Mouse (Mus musculus): ENCODE data around the gene Cckbr. TPM values are rescaled to one million over a fixed set of nuclear protein-coding genes. Genes with fewer than 3 reads are reported as not detected.

The Cckbr gene
- total RNA-seq (2021), result not detected
- long read RNA-seq, experiment 1, result 0 reads
- long read RNA-seq, experiment 2, result 0 reads

DNA sequence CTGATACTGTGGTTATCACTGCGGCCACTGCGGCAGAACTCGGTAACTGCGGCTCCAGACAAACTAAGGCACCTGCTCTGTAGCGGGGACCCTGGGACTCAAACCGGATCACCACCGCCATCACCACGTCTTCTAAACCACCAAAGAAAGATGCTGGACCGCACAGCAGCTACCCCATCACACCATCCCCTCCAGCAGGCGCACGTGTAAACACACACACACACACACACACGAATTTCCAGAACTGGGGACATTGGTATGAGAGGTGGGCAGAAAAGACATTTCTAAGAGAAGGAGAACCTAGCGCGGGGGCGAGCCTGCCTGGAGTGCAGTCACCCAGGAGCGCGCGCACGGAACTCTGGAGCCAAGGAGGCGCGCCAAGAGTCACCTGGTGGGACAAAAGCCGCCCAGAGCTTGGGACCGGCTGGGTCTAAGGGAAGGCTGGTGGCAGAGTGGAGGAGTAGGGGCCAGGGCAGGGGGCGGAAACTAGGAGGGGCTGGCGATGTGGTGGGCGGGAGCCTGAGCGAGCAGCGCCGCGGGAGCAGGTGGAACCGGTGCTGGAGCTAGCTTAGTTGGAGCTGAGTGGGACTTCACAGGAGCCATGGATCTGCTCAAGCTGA lies at the start of gene Cckbr:
Gene Cckbr, plus strand, starts transcription at position 308 of the 620 bp plus-strand sequence.
- no peak for DNase-seq (ENCODE audit: low spot score)

DNA sequence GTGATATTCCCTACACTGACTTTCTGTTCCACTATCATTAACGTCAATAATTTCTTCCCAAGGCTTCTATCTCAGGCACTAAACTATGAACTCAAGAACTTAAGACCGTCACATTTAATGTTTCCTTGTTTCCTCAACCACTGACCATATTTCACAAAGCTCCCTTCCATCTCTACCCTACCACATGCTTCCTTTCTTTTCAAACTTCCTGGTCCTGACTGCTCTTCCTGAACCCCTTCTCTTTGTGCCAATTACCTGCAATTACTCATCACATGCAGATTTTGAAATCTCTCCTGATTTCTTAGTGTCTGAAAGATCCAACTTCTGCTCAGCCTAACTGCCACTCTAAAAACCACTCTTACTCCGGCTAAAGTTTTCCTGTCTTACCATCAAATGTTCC lies 45.2 kb upstream of the Cckbr start:
- no peak for DNase-seq (ENCODE audit: low spot score)

GRCm38 (mm10) chr7:105387696-105388095 lies 37.8 kb upstream of the Cckbr start:
- no peak for DNase-seq (ENCODE audit: low spot score)

DNA sequence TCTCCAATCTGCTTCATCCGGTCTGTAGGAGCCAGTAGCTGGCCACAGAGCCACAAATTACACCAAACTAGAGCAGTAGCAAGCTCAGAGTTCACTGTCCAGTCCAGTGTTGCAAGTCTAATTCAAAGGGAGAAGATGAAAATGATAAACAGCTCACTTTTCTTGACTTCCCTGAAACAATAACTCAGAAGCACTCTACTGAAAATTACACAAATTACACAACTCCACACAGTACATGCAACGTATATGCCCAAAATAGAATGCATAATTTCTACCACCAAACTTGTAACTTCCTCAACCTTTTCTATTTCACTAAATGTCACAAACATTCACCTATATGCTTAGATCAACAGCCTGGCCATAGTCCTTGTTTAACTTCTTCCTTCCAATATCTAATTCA lies 35.3 kb upstream of the Cckbr start:
- DNase-seq (ENCODE audit: low spot score), result no peak

DNA sequence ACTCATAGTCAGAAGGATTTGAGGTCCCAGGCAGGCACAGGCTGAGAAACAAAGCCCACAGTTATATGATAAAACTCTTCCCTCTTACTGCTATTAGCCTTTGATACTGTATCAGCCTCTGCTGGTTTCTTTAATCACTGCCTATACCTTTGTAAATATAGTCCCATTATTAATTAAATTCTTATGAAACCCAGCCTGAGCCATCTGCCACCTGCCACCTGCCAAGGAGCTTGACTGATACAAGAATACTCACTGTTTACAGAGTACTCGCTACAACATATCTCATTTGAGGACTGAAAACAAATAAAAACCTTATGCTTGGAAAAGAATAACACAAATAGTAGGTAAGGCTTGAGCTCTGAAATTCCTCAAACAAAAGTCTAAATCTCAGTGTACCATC lies 30.9 kb upstream of the Cckbr start:
- DNase-seq (ENCODE audit: low spot score), result no peak

DNA sequence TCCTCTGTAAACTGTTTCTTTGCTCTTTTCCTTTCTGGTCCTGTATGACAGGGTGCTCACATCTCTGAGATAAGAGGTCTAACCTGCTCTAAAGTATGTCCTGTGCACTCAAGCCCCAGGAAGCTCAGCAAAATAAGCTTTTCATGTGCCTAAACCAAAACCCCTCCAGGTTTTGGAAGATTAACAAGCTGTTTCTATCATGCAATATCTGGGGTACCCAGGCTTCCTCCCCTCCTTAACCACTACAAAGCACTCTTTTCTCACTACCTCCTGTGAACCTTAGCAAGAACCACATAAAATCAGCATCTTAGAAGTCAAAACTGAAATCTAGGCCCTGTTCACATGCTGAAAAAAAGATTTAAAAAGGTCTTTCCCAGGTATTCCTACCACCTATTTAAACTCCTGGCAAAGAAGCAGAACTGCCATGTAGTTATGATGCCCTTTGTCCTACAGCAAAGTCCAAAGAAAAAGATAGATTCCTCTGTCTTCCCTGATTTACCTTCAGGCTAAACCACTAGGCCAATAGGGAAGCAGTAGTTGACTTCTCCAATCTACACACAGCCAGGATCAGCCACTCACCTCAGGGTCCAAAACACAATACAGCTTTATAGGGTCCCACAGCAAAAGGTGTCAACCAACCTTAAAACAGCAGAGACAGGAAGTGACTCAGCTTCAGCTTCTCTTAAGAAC lies 30.3 kb upstream of the Cckbr start:
- DNase-seq (ENCODE audit: low spot score), result no peak

DNA sequence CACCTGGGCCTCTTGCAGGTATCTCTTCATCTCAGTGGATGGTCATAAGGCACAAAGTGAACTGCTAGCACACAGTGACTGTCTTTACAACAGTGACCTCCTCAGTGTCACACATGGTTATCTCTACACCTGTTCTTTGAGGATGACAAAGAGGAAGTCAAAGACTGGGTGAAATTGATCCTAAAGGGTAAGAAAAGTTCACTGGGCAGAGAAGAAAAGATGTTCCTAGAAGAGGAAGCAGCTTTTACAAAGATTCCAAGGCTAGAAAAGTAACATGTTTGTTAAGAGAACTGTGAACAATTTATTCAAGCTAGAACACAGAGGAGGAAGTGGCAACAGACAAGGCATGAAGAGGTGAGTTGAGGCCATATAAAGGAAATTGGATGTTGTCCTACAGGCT lies 29.4 kb upstream of the Cckbr start:
- no peak for DNase-seq (ENCODE audit: low spot score)

DNA sequence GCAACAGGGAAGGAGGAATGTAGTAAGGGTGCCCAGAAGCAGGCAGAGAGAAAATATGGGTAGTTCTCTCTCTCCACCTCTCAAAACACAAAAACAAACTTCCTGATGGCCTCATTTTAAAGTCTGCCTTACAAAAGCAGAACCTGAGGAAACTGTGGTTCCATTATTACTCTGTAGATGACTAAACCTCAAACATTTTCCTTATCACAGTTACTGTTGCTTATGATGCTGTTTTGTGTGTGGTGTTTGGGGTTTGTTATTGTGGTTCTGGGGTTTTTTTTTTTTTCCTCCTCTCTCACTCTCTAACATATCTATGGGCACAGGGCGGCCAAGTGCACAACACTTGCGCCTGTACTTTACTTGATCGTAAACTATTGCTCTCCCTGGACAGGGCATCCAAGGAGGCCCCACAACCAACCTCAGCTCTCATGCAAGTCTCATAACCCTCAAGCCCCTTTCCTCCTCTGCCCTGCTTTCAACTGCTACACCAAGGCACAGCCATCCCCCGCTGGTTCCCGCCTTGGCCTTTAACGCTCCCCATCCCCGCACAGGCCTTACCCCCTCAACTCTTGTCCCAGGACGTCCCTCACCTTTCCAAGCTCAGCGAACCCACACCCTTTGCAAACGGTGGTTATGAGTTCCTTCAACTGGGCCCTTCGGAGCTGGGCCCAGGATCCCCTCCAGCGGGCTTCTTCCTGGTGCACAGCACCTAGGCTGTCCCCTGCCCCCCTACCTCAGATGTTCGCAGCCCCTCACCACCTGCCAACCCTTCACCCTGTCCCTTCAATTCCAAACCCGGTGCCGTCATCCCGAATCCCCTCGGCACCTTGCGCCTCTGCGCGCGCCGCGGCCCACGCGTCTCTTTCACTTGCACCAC lies 26.2 kb upstream of the Cckbr start:
- DNase-seq (ENCODE audit: low spot score), result no peak

GRCm38 (mm10) chr7:105399935-105400624 lies 25.5 kb upstream of the Cckbr start, which contains the start of gene Fam160a2:
Fam160a2 (minus strand) TSS chr7:105400054.
- peak; percentile 100 for DNase-seq (ENCODE audit: low spot score)

DNA sequence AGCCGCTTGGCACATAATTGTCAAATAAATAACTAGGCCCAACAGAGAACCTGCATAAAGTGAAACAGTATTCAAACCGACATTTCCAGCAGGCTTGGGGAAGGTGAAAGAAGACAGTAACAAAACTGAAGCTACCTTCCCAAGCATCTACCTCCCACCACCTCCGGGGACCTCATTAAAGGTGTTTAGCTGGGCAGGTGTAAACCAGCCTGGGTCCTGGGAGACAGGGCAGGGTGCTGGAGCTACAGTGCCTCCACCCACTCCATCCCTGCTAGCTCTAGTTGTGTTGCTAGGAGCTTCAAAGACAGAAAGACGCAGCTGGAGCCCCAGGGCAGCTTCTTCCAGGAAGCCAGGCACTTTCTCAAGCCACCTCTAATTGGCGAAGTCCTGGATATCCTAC lies 21.3 kb upstream of the Cckbr start, which contains the start of gene Cnga4:
Gene Cnga4, plus strand, starts transcription at position 301 of the 400 bp plus-strand sequence.
- DNase-seq (ENCODE audit: low spot score), result no peak

DNA sequence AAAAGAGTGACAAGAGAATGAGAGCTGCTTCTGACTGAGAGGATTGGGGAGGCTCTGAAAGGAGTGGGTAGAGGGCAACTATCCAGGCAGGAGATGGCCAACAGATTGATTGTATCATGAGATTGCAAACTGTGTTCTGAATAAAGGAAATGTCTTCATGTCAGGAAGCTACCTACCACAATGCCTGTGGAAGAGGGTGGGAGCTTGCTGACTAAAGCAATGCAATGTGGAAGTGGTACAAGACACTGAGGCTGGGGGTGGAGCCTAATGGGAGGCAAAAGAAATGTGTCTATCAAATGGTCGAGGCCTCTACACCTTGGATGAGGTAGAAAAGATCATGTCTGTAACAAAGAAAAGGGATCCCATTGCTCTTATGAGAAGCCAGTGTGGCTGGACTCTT lies 19.2 kb upstream of the Cckbr start:
- no peak for DNase-seq (ENCODE audit: low spot score)

DNA sequence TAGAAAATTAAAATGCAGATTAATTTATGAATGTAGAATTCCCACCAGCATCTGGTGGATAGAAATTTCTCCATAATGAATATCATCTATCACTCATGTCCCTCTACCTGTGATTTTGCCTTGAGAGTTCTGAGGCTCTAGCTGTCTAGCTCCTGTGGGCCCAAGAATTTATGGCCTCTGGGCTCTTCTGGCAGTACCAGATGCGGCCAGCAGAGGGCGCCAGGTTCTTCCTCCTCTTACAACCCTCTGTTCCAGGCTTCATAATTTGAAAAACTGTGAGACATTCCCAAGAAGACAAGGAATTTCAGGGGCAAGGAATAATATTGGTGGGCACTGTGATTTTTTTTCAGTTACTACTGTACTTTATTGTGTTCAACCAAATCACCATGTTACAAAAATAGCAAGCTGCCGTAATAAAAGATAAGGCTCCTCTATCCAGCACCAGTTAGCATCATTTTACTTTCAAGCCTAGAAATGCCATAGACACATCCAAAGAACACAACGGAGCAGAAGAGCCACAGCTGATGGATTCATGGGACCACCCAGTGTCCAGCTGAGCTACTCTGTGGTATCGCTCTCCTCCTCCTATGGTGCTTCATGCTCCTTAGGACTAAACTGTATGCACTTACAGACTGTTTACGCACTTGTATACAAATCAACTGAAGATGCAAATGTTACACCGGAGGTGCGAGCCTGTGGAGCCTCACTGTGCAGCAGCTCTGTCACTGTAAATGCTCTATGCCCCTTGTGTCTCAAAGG lies 13.5 kb upstream of the Cckbr start:
- DNase-seq (ENCODE audit: low spot score), result peak; percentile 69

GRCm38 (mm10) chr7:105414385-105414784 lies 11.1 kb upstream of the Cckbr start:
- DNase-seq (ENCODE audit: low spot score), result no peak

DNA sequence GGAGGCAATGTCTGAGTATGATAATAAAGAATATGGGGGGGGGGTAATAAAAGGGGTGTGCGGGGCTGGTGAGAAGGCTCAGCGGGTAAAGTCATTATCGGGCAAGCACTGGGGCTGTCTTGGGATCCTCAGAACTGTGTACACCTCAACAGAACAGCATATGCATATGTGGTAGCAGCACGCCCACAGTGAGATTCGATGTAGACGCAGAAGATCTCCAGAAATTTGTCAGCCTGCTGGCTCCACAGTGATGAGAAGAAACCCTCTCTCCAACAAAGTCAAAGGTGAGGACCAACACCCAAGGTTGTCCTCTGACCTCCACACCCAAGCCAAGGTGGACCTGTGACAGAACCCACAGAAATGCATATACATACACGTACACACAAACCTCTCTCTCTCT lies 9.0 kb upstream of the Cckbr start:
- DNase-seq (ENCODE audit: low spot score), result no peak

- DNase-seq (ENCODE audit: low spot score), result no peak
Measured at GRCm38 (mm10) chr7:105418106-105418505, 7.4 kb upstream of the Cckbr start.

GRCm38 (mm10) chr7:105420903-105421302 lies 4.6 kb upstream of the Cckbr start:
- no peak for DNase-seq (ENCODE audit: low spot score)

GRCm38 (mm10) chr7:105424368-105424767 lies 1.2 kb upstream of the Cckbr start:
- DNase-seq (ENCODE audit: low spot score), result no peak

GRCm38 (mm10) chr7:105426051-105426450 lies 520 bp downstream of the Cckbr start:
- DNase-seq (ENCODE audit: low spot score), result no peak

DNA sequence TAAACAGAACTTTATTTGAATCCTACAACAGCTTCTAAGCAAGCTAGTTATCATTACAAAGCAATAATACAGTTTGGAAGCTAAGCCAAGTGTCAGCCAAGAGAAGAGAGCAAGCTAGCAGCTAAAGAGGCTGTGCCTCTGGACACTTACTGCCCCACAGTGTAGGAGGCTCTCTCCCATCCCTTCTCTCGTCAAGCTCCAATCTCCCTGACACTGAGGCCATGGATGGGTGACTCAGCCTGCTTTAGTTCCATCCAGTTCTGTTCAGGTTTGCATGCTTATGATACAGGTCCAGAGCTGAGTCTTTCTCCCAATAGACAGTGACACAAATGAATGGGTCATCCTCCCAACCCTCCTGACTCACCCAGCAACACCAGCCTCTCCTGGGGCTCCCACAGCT lies 6.5 kb downstream of the Cckbr start:
- no peak for DNase-seq (ENCODE audit: low spot score)

DNA sequence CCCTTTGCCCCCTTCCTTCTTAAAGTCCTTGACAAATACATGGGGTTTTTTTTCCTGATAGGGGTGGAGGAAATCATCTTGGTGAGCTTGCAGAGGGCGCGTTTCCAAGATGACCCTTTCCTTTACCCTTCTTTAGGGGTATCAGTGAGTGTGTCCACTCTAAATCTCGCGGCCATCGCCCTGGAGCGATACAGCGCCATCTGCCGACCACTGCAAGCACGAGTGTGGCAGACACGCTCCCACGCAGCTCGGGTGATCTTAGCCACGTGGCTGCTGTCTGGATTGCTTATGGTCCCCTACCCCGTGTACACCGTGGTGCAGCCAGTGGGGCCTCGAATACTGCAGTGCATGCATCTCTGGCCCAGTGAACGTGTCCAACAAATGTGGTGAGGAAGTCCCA lies 8.3 kb downstream of the Cckbr start:
- no peak for DNase-seq (ENCODE audit: low spot score)

DNA sequence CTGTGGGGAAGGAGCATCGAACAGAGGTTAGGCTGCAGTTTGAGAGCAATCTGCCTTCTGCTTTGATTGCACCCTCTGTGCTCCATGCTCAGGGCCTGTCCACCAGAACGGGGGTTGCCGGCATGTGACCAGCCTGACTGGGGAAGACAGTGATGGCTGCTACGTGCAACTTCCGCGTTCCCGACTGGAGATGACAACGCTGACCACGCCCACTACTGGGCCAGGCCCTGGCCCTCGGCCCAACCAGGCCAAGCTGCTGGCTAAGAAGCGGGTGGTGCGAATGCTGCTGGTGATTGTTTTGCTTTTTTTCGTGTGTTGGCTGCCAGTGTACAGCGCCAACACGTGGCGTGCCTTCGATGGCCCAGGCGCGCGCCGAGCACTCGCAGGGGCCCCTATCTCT lies 9.3 kb downstream of the Cckbr start:
- DNase-seq (ENCODE audit: low spot score), result no peak
